Mouse (Mus musculus): ENCODE measurements around the gene Ndufs3. TPM values are rescaled to one million over a fixed set of nuclear protein-coding genes. Genes with fewer than 3 reads are reported as not detected.

The Ndufs3 gene
- total RNA-seq, 2 experiments from 2014 or later: 128 to 159 TPM

GRCm38 (mm10) chr2:90866524-90866923 is 38.1 kb downstream of the Ndufs3 start:
- peak; percentile 91 for ATAC-seq (replicated peaks; ENCODE audit: poor library complexity, severe bottlenecking)

GRCm38 (mm10) chr2:90864184-90864583 is 40.4 kb downstream of the Ndufs3 start:
- no peak for ATAC-seq (replicated peaks; ENCODE audit: poor library complexity, severe bottlenecking)

GRCm38 (mm10) chr2:90861486-90861885 is 43.1 kb downstream of the Ndufs3 start:
- no peak for ATAC-seq (replicated peaks; ENCODE audit: poor library complexity, severe bottlenecking)

GRCm38 (mm10) chr2:90850401-90850800 is 54.2 kb downstream of the Ndufs3 start:
- no peak for ATAC-seq (replicated peaks; ENCODE audit: poor library complexity, severe bottlenecking)

- ATAC-seq (replicated peaks; ENCODE audit: poor library complexity, severe bottlenecking): no peak
Measured at GRCm38 (mm10) chr2:90848331-90848730, 56.3 kb downstream of the Ndufs3 start.

- ATAC-seq (replicated peaks; ENCODE audit: poor library complexity, severe bottlenecking): no peak
Measured at GRCm38 (mm10) chr2:90847681-90848050, 57.0 kb downstream of the Ndufs3 start.

- peak; percentile 90 for ATAC-seq (replicated peaks; ENCODE audit: poor library complexity, severe bottlenecking)
Measured at GRCm38 (mm10) chr2:90846955-90847680, 57.5 kb downstream of the Ndufs3 start, which contains the start of gene Mtch2. Gene Mtch2 (plus strand): TSS chr2:90847155.

- peak; percentile 16 for ATAC-seq (replicated peaks; ENCODE audit: poor library complexity, severe bottlenecking)
Measured at GRCm38 (mm10) chr2:90846597-90846954, 58.1 kb downstream of the Ndufs3 start.

GRCm38 (mm10) chr2:90846171-90846570 is 58.5 kb downstream of the Ndufs3 start:
- no peak for ATAC-seq (replicated peaks; ENCODE audit: poor library complexity, severe bottlenecking)

GRCm38 (mm10) chr2:90845234-90845633 is 59.4 kb downstream of the Ndufs3 start:
- no peak for ATAC-seq (replicated peaks; ENCODE audit: poor library complexity, severe bottlenecking)

Other genes starting within 250 kb of the Ndufs3 start
- gene Nup160, start 227.6 kb downstream of the Ndufs3 start, total RNA-seq (2014; fragmentation: Nextera tagmentation): 54.1 and 69.9 TPM in 2 replicates
- 47.4 and 53.9 TPM in 2 replicates for gene Nup160, start 227.6 kb downstream of the Ndufs3 start, total RNA-seq (2017)
- gene Fnbp4, start 159.5 kb downstream of the Ndufs3 start, total RNA-seq (2014; fragmentation: Nextera tagmentation): 96.3 and 133 TPM in 2 replicates
- gene Fnbp4, start 159.5 kb downstream of the Ndufs3 start, total RNA-seq (2017): 139 and 141 TPM in 2 replicates
- gene Agbl2, start 122.1 kb downstream of the Ndufs3 start, total RNA-seq (2014; fragmentation: Nextera tagmentation): not detected in 2 replicates
- gene Agbl2, start 122.1 kb downstream of the Ndufs3 start, total RNA-seq (2017): not detected in 2 replicates
- gene Mtch2, start 57.7 kb downstream of the Ndufs3 start, total RNA-seq (2014; fragmentation: Nextera tagmentation): 152 and 169 TPM in 2 replicates
- gene Mtch2, start 57.7 kb downstream of the Ndufs3 start, total RNA-seq (2017): 206 and 241 TPM in 2 replicates
- not detected in 2 replicates for gene C1qtnf4, start 19.0 kb downstream of the Ndufs3 start, total RNA-seq (2014; fragmentation: Nextera tagmentation)
- not detected in 2 replicates for gene C1qtnf4, start 19.0 kb downstream of the Ndufs3 start, total RNA-seq (2017)
- gene Kbtbd4, start 87 bp downstream of the Ndufs3 start, total RNA-seq (2014; fragmentation: Nextera tagmentation): 14.4 and 16.4 TPM in 2 replicates
- gene Kbtbd4, start 87 bp downstream of the Ndufs3 start, total RNA-seq (2017): 18.1 and 26.1 TPM in 2 replicates
- gene Celf1, start 35.6 kb upstream of the Ndufs3 start, total RNA-seq (2014; fragmentation: Nextera tagmentation): 42.2 and 46.0 TPM in 2 replicates
- gene Celf1, start 35.6 kb upstream of the Ndufs3 start, total RNA-seq (2017): 25.2 and 26.5 TPM in 2 replicates
- gene Rapsn, start 130.8 kb upstream of the Ndufs3 start, total RNA-seq (2014; fragmentation: Nextera tagmentation): 1.5 and 8.2 TPM in 2 replicates
- 0.39 TPM in 1 of 2 replicates, not detected in the other for gene Rapsn, start 130.8 kb upstream of the Ndufs3 start, total RNA-seq (2017)
- 155 and 159 TPM in 2 replicates for gene Psmc3, start 149.2 kb upstream of the Ndufs3 start, total RNA-seq (2014; fragmentation: Nextera tagmentation)
- 282 TPM in 2 replicates for gene Psmc3, start 149.2 kb upstream of the Ndufs3 start, total RNA-seq (2017)
- gene Slc39a13, start 165.6 kb upstream of the Ndufs3 start, total RNA-seq (2014; fragmentation: Nextera tagmentation): 10.0 and 35.1 TPM in 2 replicates
- 4.8 and 9.4 TPM in 2 replicates for gene Slc39a13, start 165.6 kb upstream of the Ndufs3 start, total RNA-seq (2017)
- 208 and 244 TPM in 2 replicates for gene Spi1, start 177.6 kb upstream of the Ndufs3 start, total RNA-seq (2014; fragmentation: Nextera tagmentation)
- 114 and 139 TPM in 2 replicates for gene Spi1, start 177.6 kb upstream of the Ndufs3 start, total RNA-seq (2017)
- 1.5 TPM in 1 of 2 replicates, not detected in the other for gene Mybpc3, start 213.3 kb upstream of the Ndufs3 start, total RNA-seq (2014; fragmentation: Nextera tagmentation)
- 0.62 TPM in 1 of 2 replicates, not detected in the other for gene Mybpc3, start 213.3 kb upstream of the Ndufs3 start, total RNA-seq (2017)

Data from granulocyte monocyte progenitor cell, adult 5-6 weeks (primary cell).